Mouse (Mus musculus): ENCODE measurements at regions not wholly inside any gene's neighbourhood (a gene's known extent, or its start where the extent isn't known, plus 50 kb on each side); places are given as distances from the start of the nearest gene placed in this dataset.

- no peak for ATAC-seq (replicated peaks in 1 of 2; ENCODE audit: insufficient read depth in 1 of 2, low FRiP score in 2 of 2, low TSS enrichment in 1 of 2, low read depth in 1 of 2, poor library complexity in 2 of 2, severe bottlenecking in 2 of 2)
These were observed 488.2 kb downstream of the Klf12 start for GRCm38 (mm10) chr14:99796293-99796692.

- ATAC-seq (replicated peaks in 1 of 2; ENCODE audit: insufficient read depth in 1 of 2, low FRiP score in 2 of 2, low TSS enrichment in 1 of 2, low read depth in 1 of 2, poor library complexity in 2 of 2, severe bottlenecking in 2 of 2) = no peak
These were observed 478.4 kb downstream of the Klf12 start for GRCm38 (mm10) chr14:99806052-99806451.

GRCm38 (mm10) chr14:99806599-99806998, 477.9 kb downstream of the Klf12 start:
- ATAC-seq (replicated peaks in 1 of 2; ENCODE audit: insufficient read depth in 1 of 2, low FRiP score in 2 of 2, low TSS enrichment in 1 of 2, low read depth in 1 of 2, poor library complexity in 2 of 2, severe bottlenecking in 2 of 2) = no peak

GRCm38 (mm10) chr14:99812741-99813485, 471.6 kb downstream of the Klf12 start:
- ATAC-seq (replicated peaks in 1 of 2; ENCODE audit: insufficient read depth in 1 of 2, low FRiP score in 2 of 2, low TSS enrichment in 1 of 2, low read depth in 1 of 2, poor library complexity in 2 of 2, severe bottlenecking in 2 of 2) = no peak

Data from hematopoietic stem cell, adult 5-6 weeks (primary cell).